Mouse (Mus musculus) bone marrow, adult 2 months (tissue): Measurements from ENCODE around the gene Unc119b.

Experiments used
- CTCF ChIP-seq: fragments of 200-500 bp; IDR thresholded peaks from 2 replicates; pipeline ENCODE4 v1.5.1; 2011; ENCODE audit warnings: low read length, control low read depth; ENCODE audit not compliant: control insufficient read depth, insufficient read depth
- POLR2A ChIP-seq: fragments of 200-500 bp; IDR thresholded peaks from 2 replicates; pipeline ENCODE4 v1.6.1; 2011; ENCODE audit warnings: low read depth, mild to moderate bottlenecking, control low read depth, low read length, borderline replicate concordance; ENCODE audit not compliant: control insufficient read depth

DNA sequence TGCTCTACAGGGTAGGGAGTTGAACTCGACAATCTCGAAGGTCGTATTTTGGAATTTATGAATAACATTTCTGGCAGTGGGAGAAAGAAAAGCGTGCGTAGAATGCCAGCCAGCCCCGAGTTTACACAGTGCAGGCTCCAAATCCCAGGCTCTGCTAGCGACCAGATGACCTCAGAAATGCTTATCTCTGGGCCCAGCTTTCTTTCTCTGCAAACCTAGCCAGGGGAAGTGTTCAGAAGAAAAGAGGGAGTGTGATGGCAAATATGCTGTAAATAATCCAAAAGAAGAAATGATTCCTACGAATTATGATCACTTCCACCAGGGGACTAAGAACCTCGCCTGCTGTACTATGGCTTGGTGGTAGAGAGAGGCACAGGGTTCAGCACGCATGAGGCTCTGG, 48.7 kb upstream of the Unc119b start:
- TF ChIP-seq CTCF (no peak), POLR2A (no peak)
